Mouse (Mus musculus): ENCODE measurements around the gene Slc13a5. TPM values are rescaled to one million over a fixed set of nuclear protein-coding genes. Genes with fewer than 3 reads are reported as not detected.
A peak's percentile ranks its signal among the peaks of the same experiment; 100 is the strongest.

Slc13a5 gene
- total RNA-seq, 2 experiments from 2014 or later, result 7.2 to 9.8 TPM

DNA sequence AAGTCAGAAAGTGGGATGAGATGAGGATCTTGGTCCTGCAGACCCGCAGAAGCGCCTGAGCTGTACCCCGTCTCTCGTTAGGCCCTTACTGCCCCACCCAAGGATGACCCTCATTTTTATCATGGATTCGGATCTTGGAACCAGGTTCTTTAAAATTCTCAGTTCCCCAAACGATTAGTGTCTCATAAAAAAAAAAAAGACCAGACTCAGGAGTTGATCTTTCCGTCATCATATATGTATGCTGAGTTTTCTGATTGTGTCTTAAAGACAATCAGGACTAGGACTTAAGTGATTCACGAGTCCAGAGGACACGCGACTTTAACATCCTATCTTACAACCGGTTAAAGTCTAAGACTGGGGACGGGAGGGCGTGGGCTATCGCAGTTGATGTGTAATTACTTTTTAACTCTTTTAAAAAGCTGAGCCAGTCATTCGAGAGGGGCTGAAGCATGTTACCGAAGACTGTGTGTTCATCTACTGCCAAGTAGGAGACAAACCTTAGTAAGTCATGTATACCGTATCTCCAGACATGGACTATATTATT is 59.1 kb downstream of the Slc13a5 start:
- no peak for DNase-seq
- intact Hi-C loops (cut with DNase I), result loop anchor here (5.0 kb wide), 1 partner anchor 156 kb away; no protein-coding TSS in a partner anchor

DNA sequence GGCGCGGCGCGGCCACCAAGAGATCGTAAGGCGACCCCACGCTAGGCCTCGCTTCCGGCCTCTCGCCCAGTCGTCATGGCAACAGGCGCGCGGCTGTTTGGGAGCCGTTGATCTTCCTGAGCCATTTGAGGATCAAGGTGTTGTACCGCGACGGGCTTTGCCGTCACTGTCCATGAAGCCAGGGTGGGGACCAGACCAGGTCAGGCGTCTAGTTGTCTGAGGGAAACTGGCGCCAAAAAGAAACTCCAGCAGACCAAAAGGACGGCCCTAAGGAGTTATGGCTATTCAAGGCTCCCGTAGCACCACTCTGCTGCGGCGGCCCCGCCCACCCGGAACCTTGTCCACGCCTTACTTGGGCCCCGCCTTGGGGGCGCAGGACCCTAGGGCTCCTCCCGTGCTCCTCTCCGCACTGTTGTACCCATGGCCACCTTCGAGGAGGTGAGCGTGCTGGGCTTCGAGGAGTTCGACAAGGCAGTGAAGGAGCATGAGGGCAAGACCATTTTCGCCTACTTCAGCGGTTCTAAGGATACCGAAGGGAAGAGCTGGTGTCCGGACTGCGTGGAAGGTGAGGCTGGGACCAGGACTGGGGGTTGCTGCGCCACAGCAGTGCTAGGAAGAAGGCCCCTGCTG is 59.7 kb downstream of the Slc13a5 start, which contains the start of the genes 4933427D14Rik and Txndc17:
Gene 4933427D14Rik, minus strand, starts transcription at position 256 of the 630 bp plus-strand sequence.
Gene Txndc17, plus strand, starts transcription at position 344 of the 630 bp plus-strand sequence.
- peak; percentile 85 for DNase-seq
- intact Hi-C loops (cut with DNase I), result loop anchor here (5.0 kb wide), 1 partner anchor 155 kb away; no protein-coding TSS in a partner anchor

DNA sequence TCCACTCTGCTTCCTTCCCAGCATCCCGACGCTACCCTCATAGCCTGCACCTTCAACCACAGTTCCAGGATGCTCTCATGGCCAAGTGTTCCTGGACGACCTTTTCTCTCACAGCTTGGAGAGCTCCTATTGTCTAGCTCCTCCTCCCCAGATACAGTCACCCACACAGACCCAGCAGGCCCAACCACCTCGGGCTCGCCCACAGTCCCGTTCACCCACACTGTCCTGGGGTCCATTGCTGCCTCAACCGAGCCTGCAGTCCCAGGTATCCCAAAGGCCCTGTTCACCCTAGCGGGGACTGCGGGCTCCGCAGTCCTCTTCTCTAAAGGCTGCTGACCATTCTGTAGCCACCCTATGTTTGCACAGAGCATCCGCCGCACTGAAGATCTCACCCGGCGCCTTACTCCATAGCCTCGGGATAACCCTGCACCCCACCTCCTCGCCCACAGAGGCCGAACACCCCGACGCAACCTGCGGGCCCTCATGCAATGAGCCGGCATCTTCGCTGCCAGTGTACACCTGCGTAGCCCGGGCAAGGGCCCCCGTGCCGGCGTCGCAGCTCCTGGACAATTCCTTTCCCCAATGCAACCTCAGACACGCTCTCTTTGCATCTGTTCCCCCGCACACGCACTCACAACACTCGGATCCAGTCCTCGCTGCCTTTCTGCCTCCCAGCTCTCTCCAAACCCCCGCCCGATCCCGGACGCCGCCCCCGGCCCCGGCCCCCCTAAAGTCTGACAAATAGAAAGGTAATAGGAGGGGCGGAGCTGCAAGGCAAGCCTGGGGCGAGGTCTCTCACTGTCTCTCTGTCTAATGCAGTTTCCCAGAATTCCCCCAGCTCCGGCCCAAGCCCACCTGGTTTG is 60.5 kb downstream of the Slc13a5 start, which contains the start of gene Gm43951:
Gene Gm43951, minus strand, starts transcription at position 500 of the 863 bp plus-strand sequence.
- intact Hi-C loops (cut with DNase I), result loop anchor here (5.0 kb wide), 1 partner anchor 154 kb away; no protein-coding TSS in a partner anchor
- DNase-seq, result peak; percentile 28

- DNase-seq, result no peak
- intact Hi-C loops (cut with DNase I), result loop anchor here (5.0 kb wide), 1 partner anchor 153 kb away; no protein-coding TSS in a partner anchor
Observed at GRCm38 (mm10) chr11:72205256-72205655, 61.8 kb downstream of the Slc13a5 start.

DNA sequence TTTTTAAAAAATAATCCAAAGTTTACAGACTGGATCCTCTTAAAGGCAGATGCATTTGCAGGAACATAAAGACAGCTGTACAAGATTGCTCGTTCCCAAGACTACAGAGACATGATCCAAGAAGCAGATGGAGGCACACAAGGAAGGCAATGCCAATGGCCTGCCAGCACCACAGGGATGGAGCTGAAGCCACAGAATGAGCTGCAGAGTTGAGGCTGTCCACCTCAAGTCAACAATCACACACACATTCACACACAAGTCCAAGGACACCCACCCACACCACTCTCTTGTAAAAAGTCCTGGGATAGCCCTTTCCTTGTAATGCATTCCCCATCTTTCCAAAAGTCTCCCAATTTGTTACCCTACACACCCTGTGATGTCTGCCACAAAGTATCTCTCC is 63.6 kb downstream of the Slc13a5 start:
- intact Hi-C loops (cut with DNase I), result no loop called here
- peak; percentile 44 for DNase-seq

DNA sequence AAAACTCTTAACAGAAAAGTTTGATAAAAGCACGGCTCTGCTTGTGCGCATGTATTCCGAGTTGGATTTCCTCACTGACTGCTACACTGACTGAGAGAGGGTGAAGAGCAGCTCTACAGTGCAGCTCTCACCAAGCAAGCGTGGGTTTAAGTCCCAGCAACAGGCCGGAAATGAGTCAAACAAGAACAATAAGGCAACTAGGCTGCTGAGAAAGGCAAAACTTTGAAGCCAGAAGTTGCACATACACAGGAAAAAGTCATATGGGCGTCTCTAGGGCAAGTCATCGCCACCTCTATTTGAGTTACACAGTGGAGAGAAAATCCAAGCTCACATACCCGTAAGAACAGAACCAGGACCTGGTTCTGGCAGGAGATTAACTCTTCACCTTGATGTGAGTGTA is 70.5 kb downstream of the Slc13a5 start:
- intact Hi-C loops (cut with DNase I), result no loop called here
- DNase-seq, result no peak

GRCm38 (mm10) chr11:72194259-72194658 is 72.8 kb downstream of the Slc13a5 start:
- intact Hi-C loops (cut with DNase I), result no loop called here
- no peak for DNase-seq

Other genes with a start within 250 kb of the Slc13a5 start
- gene Aipl1, start 229.7 kb downstream of the Slc13a5 start, total RNA-seq (2021), result under 1 TPM; 0.14 to 0.26 TPM
- 1 to 10 TPM; 9.3 to 9.7 TPM for gene Pimreg, start 225.2 kb downstream of the Slc13a5 start, total RNA-seq (2021)
- gene Pitpnm3, start 131.4 kb downstream of the Slc13a5 start, total RNA-seq (2021), result 10 to 100 TPM; 20.9 to 25.5 TPM
- 10 to 100 TPM; 11.8 to 12.6 TPM for gene Gm43951, start 60.4 kb downstream of the Slc13a5 start, total RNA-seq (2021)
- 10 to 100 TPM; 36.3 to 37.6 TPM for gene 4933427D14Rik, start 59.8 kb downstream of the Slc13a5 start, total RNA-seq (2021)
- 10 to 100 TPM; 54.9 to 61.7 TPM for gene Txndc17, start 59.7 kb downstream of the Slc13a5 start, total RNA-seq (2021)
- gene Med31, start 51.6 kb downstream of the Slc13a5 start, total RNA-seq (2021), result 10 to 100 TPM; 13.8 to 14.6 TPM
- gene Xaf1, start 34.4 kb upstream of the Slc13a5 start, total RNA-seq (2021), result 1 to 10 TPM in 1 of 2 experiments, under 1 TPM in 1; 0.70 to 1.2 TPM
- gene Fbxo39, start 47.2 kb upstream of the Slc13a5 start, total RNA-seq (2021), result not detected
- gene Tekt1, start 95.2 kb upstream of the Slc13a5 start, total RNA-seq (2021), result 1 to 10 TPM; 1.6 to 2.1 TPM
- gene Smtnl2, start 144.5 kb upstream of the Slc13a5 start, total RNA-seq (2021), result 1 to 10 TPM; 9.6 to 9.9 TPM
- not detected for gene Ggt6, start 168.3 kb upstream of the Slc13a5 start, total RNA-seq (2021)
- 10 to 100 TPM; 68.3 to 77.3 TPM for gene Mybbp1a, start 174.1 kb upstream of the Slc13a5 start, total RNA-seq (2021)
- 10 to 100 TPM; 36.5 to 37.0 TPM for gene Spns2, start 222.7 kb upstream of the Slc13a5 start, total RNA-seq (2021)